Mouse (Mus musculus) mouse embryonic stem cell (cell line): Measurements from ENCODE around the gene Baiap2.

Experiments
- in situ Hi-C, 2 experiments: fragments of 300-500 bp; cut with MboI; formaldehyde crosslinking; loops; 1 replicate in 1 of 2; 3 replicates in 1 of 2; pipeline ENCODE4 v1.14.3; 2019 to 2020; ENCODE audit warnings: low sequenced_read_pairs in 2 of 2, low pct_unique_long_range_greater_than_20kb in 1 of 2, mixed read lengths in 1 of 2; ENCODE audit not compliant: unreplicated experiment in 1 of 2

Baiap2 gene

DNA sequence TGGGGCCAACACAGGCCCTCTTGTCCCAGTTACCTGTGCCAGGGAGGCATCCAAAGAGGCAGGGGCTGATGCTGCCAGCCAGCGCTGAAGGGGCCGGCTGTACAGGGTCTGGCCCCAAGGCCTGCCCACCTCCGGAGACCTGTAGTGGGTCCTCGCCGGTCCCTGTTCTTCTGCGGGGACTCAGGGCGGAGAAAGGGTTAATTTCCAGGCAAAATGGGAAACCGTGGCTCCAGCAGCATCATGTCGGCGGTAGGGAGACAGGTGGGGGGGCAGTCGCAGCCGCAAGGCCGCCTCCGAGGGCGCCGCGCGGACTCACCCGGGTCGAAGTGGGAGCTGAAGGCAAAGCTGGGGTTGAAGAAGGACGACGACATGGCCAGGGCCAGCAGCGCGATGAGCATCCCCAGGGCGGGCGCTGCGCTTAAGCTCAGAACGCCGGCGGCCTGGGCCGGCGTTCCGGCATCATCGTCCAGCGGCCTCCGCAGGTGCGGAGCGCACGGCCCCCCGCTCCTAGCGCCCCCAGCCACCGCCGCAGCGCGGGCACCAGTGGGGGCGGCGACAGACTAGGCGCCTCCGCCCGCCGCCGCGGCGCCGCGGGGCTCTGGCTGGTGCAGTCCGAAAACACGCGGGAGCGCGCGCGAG is 104.1 kb downstream of the Baiap2 start, which contains the start of gene Aatk:
TSS of gene Aatk (minus strand) at position 615 of the 639 bp plus-strand sequence.
- in situ Hi-C loops, result no loop called here

DNA sequence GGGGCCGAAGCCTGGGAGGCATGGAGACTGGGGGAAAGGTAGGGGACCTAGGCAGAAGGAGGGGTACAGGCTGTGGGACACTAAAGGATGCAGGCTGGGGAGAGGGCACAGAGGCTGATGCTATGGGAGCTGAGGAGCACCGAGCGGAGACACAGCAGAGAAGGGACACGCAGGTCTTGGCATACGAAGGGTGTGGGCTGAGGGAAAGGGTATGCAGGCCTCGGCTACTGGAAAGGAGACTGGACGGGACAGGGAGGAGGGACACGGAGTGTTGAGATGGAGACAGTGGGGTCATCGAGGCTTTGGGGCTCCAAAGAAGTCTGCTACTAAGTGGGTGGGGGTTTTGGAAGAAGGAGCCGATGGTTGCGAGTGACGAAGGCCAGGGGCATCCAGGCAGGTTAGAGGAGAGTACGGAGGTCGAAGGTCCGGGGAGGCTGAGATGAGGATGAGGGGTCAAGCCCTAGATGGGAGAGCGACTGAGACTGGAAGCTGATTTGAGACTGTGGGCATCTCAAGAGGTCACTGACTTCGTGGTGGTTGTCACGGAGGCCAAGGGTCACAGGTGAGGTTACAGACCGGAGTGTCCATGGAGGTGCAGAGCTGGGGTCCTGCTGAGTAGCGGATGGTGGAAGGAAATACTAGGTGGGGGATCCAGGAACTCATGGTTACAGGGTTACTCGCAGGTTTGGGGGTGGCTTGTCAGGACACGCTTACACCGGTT is 105.1 kb downstream of the Baiap2 start:
- in situ Hi-C loops, result no loop called here

DNA sequence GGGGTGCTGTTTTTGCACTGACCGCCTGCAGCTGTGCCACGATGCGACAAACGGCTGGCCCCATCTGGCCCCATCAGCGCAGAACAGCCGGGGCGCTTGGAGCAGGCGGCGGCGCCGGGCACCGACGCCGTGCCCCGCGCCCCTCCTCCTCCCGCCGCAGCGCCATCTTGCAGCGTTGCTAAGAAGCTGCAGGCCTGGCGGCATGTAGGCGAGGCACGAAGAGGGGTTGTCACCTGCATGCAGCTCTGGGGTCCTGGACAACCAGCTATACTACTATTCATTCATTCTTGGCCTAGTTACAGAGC is 105.6 kb downstream of the Baiap2 start:
- in situ Hi-C loops, result no loop called here

DNA sequence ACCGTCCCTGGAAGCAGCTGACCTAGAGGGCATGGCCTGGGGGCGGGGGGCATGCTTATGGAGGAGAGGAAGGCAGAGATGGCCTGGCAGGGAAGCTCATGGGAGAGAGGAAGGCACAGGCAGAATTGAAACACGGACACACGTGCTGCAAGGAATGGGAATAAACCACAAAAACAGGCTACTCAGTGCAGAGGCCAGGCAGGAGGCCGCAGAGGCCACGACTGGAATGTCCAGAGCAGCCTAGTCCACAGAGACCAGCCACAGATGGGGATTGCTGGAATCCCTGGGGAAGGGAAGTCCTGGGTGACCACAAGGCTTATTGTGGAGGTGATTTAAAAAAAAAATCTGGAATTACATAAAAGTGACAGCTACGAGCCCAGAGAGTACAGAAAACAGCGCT is 106.5 kb downstream of the Baiap2 start:
- in situ Hi-C loops, result no loop called here

DNA sequence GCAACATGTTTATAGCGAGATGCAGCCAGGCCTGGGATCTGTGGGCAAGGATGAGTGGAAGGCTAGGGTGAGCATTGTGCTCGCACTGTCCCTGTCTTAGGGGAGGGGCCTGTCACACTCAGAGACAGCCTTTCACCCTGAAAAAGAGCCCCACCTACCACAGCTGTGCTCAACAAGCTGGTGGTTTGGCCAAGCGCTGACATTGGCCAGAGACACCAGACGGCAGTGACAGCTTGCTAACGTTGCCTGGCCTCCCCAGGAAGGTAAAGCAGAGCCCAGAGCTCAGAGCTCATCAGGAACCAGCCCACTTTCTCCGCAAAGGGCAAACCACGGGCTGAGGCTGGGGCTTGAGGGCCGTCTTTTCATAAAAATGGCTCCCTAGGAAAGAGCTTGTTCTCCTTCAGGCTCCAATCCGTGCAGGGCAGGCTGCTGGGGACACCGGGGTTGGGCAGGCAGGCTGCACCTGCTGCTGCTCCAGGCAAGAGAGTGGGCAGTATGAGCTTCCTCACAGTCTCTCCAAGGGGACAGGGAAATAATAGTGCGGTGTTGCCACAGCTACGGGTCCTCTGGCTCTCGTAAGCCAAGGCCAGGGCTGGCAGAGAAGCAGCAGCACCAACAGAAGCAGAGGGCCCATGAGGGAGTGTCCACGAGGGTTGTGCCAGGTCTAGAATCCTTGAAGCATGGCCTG is 108.7 kb downstream of the Baiap2 start:
- in situ Hi-C loops, result no loop called here

DNA sequence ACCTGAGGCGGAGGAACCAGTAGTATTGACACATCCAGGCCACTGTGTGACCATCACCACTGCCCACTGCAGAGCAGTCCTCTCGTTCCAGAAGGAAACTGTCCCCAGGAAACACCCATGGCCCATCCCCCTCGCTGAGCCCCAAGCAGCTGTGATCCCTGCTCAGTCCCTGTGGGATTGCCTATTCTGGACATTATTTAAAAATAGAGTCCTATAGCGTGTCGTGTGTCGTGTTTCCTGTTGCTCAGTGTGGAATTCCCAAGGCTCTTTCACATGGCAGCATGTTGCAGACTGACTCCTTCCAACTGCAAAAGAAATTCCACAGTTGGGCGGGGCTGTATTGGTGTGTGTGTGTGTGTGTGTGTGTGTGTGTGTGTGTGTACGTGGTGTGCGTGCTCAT is 109.7 kb downstream of the Baiap2 start:
- in situ Hi-C loops, result no loop called here

DNA sequence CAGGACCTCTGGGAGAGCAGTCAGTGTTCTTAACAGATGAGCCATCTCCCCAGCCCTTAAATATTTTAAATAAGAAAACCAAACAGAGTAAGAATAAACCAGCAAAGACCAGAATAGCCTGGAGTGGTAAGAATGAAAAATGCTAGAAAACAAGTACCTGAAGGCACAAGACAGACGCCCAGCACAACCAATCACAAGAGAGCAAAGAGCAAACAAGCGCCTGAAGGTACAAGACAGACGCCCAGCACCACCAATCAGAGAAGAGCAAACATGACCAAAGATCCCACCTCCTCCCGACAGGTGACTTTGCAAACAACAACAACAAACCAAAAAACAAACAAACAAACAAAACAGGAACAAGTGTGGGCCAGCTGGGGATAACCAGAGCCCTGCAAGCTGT is 111.3 kb downstream of the Baiap2 start:
- in situ Hi-C loops, result no loop called here

DNA sequence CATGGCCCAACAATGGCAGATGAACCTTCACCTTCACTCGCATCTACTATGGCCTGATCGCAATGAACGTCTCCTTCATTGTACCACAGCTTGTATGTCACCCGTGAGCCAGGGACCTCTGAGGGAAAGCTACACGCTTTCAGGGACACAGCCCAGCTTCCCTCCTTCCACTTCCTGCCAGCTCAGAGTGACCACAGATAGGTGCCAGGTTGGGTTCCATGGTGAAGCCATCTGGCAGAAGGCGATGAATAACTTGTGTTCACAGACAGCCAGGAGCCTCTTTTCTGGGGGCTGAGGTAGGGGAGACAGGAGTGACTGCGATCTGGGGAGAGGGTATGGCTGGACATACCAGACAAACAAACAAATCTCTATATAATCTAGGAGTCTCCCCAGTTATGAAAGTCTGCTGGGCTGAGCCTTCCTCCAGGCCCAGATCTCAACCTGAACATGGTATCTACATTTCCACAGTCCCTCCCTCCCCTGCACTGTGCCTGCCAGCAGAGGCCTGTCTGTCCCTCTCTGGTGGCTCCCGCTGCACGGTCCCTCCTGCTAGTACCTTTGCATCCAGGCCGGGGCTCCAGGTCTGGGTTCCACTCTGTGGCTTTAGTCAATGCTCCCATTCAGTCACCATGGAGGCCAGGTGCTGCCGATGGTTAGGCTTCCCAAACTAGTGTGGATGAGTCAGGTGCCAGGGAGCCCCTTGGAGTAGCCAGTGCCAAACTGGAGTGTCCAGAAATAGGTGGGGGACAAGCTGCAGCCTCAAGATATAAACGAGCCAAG is 113.6 kb downstream of the Baiap2 start:
- in situ Hi-C loops, result no loop called here
